Mouse (Mus musculus): ENCODE data around the gene Retreg3. TPM values are rescaled to one million over a fixed set of nuclear protein-coding genes. Genes with fewer than 3 reads are reported as not detected.

Retreg3 gene
- 80.5 TPM for polyA plus RNA-seq (2017; shearing (Covaris generic))

GRCm38 (mm10) chr11:101119761-101120544 lies at the start of gene Retreg3, which contains the start of gene Tubg1:
TSS of gene Retreg3 (minus strand) at chr11:101119893.
TSS of gene Tubg1 (plus strand) at chr11:101119938.

GRCm38 (mm10) chr11:101155728-101156371 lies 36.2 kb upstream of the Retreg3 start, which contains the start of gene Tubg2:
TSS of gene Tubg2 (plus strand) at chr11:101155907.

GRCm38 (mm10) chr11:101095314-101096024 lies 24.2 kb downstream of the Retreg3 start, which contains the start of gene Psmc3ip:
TSS of gene Psmc3ip (minus strand) at chr11:101095436.

GRCm38 (mm10) chr11:101086756-101087681 lies 32.7 kb downstream of the Retreg3 start, which contains the start of gene Mlx:
TSS of gene Mlx (plus strand) at chr11:101087277.

GRCm38 (mm10) chr11:101082208-101083082 lies 37.2 kb downstream of the Retreg3 start, which contains the start of gene Coasy:
TSS of gene Coasy (plus strand) at chr11:101082565.

GRCm38 (mm10) chr11:101078121-101078520 lies 41.6 kb downstream of the Retreg3 start, which contains the start of gene Hsd17b1:
TSS of gene Hsd17b1 (plus strand) at chr11:101078411.

GRCm38 (mm10) chr11:101069391-101070188 lies 50.1 kb downstream of the Retreg3 start, which contains the start of gene Naglu:
TSS of gene Naglu (plus strand) at chr11:101070012.

Other genes with a start within 250 kb of the Retreg3 start
- 233 TPM for gene Stat3, start 180.4 kb downstream of the Retreg3 start, polyA plus RNA-seq (2017; shearing (Covaris generic))
- gene Cavin1, start 149.0 kb downstream of the Retreg3 start, polyA plus RNA-seq (2017; shearing (Covaris generic)) = 0.53 TPM
- 15.1 TPM for gene Atp6v0a1, start 110.4 kb downstream of the Retreg3 start, polyA plus RNA-seq (2017; shearing (Covaris generic))
- 35.3 TPM for gene Naglu, start 49.9 kb downstream of the Retreg3 start, polyA plus RNA-seq (2017; shearing (Covaris generic))
- 0.74 TPM for gene Hsd17b1, start 41.5 kb downstream of the Retreg3 start, polyA plus RNA-seq (2017; shearing (Covaris generic))
- gene Coasy, start 37.3 kb downstream of the Retreg3 start, polyA plus RNA-seq (2017; shearing (Covaris generic)) = 38.4 TPM
- gene Mlx, start 32.6 kb downstream of the Retreg3 start, polyA plus RNA-seq (2017; shearing (Covaris generic)) = 94.3 TPM
- 6.8 TPM for gene Psmc3ip, start 24.5 kb downstream of the Retreg3 start, polyA plus RNA-seq (2017; shearing (Covaris generic))
- gene Tubg1, start within 50 bp of the Retreg3 start, polyA plus RNA-seq (2017; shearing (Covaris generic)) = 40.0 TPM
- gene Tubg2, start 36.0 kb upstream of the Retreg3 start, polyA plus RNA-seq (2017; shearing (Covaris generic)) = 2.2 TPM
- gene Cntnap1, start 50.6 kb upstream of the Retreg3 start, polyA plus RNA-seq (2017; shearing (Covaris generic)) = 0.06 TPM
- gene Plekhh3, start 51.5 kb upstream of the Retreg3 start, polyA plus RNA-seq (2017; shearing (Covaris generic)) = 0.25 TPM
- 2.5 TPM for gene Ccr10, start 55.5 kb upstream of the Retreg3 start, polyA plus RNA-seq (2017; shearing (Covaris generic))
- 71.6 TPM for gene Ezh1, start 106.6 kb upstream of the Retreg3 start, polyA plus RNA-seq (2017; shearing (Covaris generic))
- gene Ramp2, start 126.1 kb upstream of the Retreg3 start, polyA plus RNA-seq (2017; shearing (Covaris generic)) = 0.41 TPM
- gene Vps25, start 133.8 kb upstream of the Retreg3 start, polyA plus RNA-seq (2017; shearing (Covaris generic)) = 158 TPM
- gene Wnk4, start 140.7 kb upstream of the Retreg3 start, polyA plus RNA-seq (2017; shearing (Covaris generic)) = 5.8 TPM
- 0.54 TPM for gene Cntd1, start 159.1 kb upstream of the Retreg3 start, polyA plus RNA-seq (2017; shearing (Covaris generic))
- 112 TPM for gene Coa3, start 159.2 kb upstream of the Retreg3 start, polyA plus RNA-seq (2017; shearing (Covaris generic))
- gene Becn1, start 182.4 kb upstream of the Retreg3 start, polyA plus RNA-seq (2017; shearing (Covaris generic)) = 207 TPM
- 186 TPM for gene Psme3, start 196.3 kb upstream of the Retreg3 start, polyA plus RNA-seq (2017; shearing (Covaris generic))
- gene Aoc2, start 205.2 kb upstream of the Retreg3 start, polyA plus RNA-seq (2017; shearing (Covaris generic)) = 3.6 TPM
- gene Aoc3, start 210.7 kb upstream of the Retreg3 start, polyA plus RNA-seq (2017; shearing (Covaris generic)) = not detected
- gene G6pc, start 247.7 kb upstream of the Retreg3 start, polyA plus RNA-seq (2017; shearing (Covaris generic)) = not detected

Data from CD4-positive, CD25-positive, alpha-beta regulatory T cell (primary cell).